In genomic region chr9:118149407-118150402, GRCm38 (mm10) we compare ENCODE assay signal across 8 mouse cellular contexts. TPM values are rescaled to one million over a fixed set of nuclear protein-coding genes. Genes with fewer than 3 reads are reported as not detected.
DNase-seq lines count a peak whose midpoint lies in the region; ATAC-seq lines count a peak whose summit lies in the region.

Gene Cmc1 (minus strand): TSS chr9:118150177.

- peak within 1 kb of the TSS; percentile 83 for H3K27ac ChIP-seq in hindbrain, embryonic 12.5 days

- H3K4me2 ChIP-seq in hindbrain, embryonic 12.5 days (replicated peaks), result peak within 1 kb of the TSS; percentile 53

- H3K27me3 ChIP-seq in hindbrain, embryonic 12.5 days, result no peaks in the 10 kb centered on the region

- ATAC-seq in hindbrain, embryonic 12.5 days (ENCODE audit: low FRiP score), result peak; percentile 98

- H3K9me3 ChIP-seq in hindbrain, embryonic 12.5 days (replicated peaks), result no peaks in the 10 kb centered on the region

- peaks cover 12% of the 10 kb centered on the region for H3K4me1 ChIP-seq in hindbrain, embryonic 12.5 days

- peak within 1 kb of the TSS; percentile 84 for H3K9ac ChIP-seq in hindbrain, embryonic 12.5 days

- H3K36me3 ChIP-seq in hindbrain, embryonic 12.5 days, result no peaks in the 10 kb centered on the region

- H3K4me3 ChIP-seq in hindbrain, embryonic 12.5 days, result peak within 1 kb of the TSS; percentile 73

- peak; percentile 98 for DNase-seq in NIH3T3 (ENCODE audit: low read depth)
- DNase-seq in cerebellum, postnatal 10 days, result peak; percentile 98 to 99
- DNase-seq in frontal cortex, postnatal 10 days (ENCODE audit: low spot score in 2 of 2), result peak; percentile 92 to 96
- peak; percentile 90 to 95 for DNase-seq in layer of hippocampus, postnatal 14 days (ENCODE audit: low spot score in 2 of 2)
- DNase-seq in lung, postnatal 14 days, result peak; percentile 97
- DNase-seq in retina, adult 2 months (ENCODE audit: low read depth, low spot score), result peak; percentile 95
- DNase-seq in thymus, postnatal 36 days, result peak; percentile 89 to 91

- 2% methylated on average over 55 of the region's 58 CpGs for WGBS in hindbrain, embryonic 12.5 days

RNA-seq across cellular contexts. Expression of gene Cmc1, which starts in this region (rescaled TPM):
- 41.7 and 45.4 TPM in 2 replicates for polyA plus RNA-seq in hindbrain, embryonic 12.5 days (2016; fragmentation: Nextera tagmentation; extraction: Ambion mirVana)
- total RNA-seq in layer of hippocampus, postnatal 14 days (2021), result 10 to 100 TPM; 11.3 to 12.9 TPM

Comparison
In these comparisons a context has a peak if more than half of its experiments do, and no peak if none do; other contexts are left out.
1. Peak in every context shown above with its lines: DNase-seq, ATAC-seq, H3K4me3 ChIP-seq and H3K27ac ChIP-seq.